Mouse (Mus musculus) midbrain, embryonic 12.5 days (tissue): Measurements from ENCODE around the gene Rassf2. TPM values are rescaled to one million over a fixed set of nuclear protein-coding genes. Genes with fewer than 3 reads are reported as not detected.

Experiments used
- ATAC-seq: fragments of 200-750 bp; cut with Nextera tagmentation; 2 replicates; pipeline ENCODE4 v1.8.0; 2017; ENCODE audit warnings: low read depth, moderate TSS enrichment, moderate library complexity; ENCODE audit not compliant: low FRiP score
- H3K27ac ChIP-seq: fragments of 300-500 bp; sonication (generic); replicated peaks from 2 replicates; pipeline ENCODE4 v1.5.1; 2016; ENCODE audit warnings: mild to moderate bottlenecking
- H3K27me3 ChIP-seq: fragments of 300-500 bp; sonication (generic); 2 replicates; pipeline ENCODE4 v1.6.1; 2016; ENCODE audit warnings: mild to moderate bottlenecking
- H3K36me3 ChIP-seq: fragments of 300-500 bp; sonication (generic); 2 replicates; pipeline ENCODE4 v1.6.1; 2016
- H3K4me1 ChIP-seq: fragments of 300-500 bp; sonication (generic); 2 replicates; pipeline ENCODE4 v1.6.1; 2016
- H3K4me2 ChIP-seq: fragments of 300-500 bp; sonication (generic); replicated peaks from 2 replicates; pipeline ENCODE4 v1.6.1; 2016; ENCODE audit warnings: mild to moderate bottlenecking, moderate library complexity
- H3K4me3 ChIP-seq: fragments of 300-500 bp; sonication (generic); 2 replicates; pipeline ENCODE4 v1.5.1; 2016; ENCODE audit warnings: mild to moderate bottlenecking
- H3K9ac ChIP-seq: fragments of 300-500 bp; sonication (generic); replicated peaks from 2 replicates; pipeline ENCODE4 v1.6.1; 2016; ENCODE audit warnings: mild to moderate bottlenecking, moderate library complexity
- H3K9me3 ChIP-seq: fragments of 300-500 bp; sonication (generic); 2 replicates; pipeline ENCODE4 v1.6.1; 2016; ENCODE audit warnings: mild to moderate bottlenecking
- WGBS: fragments of 180-500 bp; shearing (Covaris S2); methylation state at CpG from one replicate; pipeline ENCODE4 v1.1.7; 2016; 5-methylcytosine and 5-hydroxymethylcytosine counted together
- polyA plus RNA-seq: library from polyadenylated mRNA; unstranded; fragments of >200 nt; fragmentation: Nextera tagmentation; extraction: Ambion mirVana; gene quantifications from 2 replicates; pipeline ENCODE4 v1.2.1, GENCODE M21; 2016

Rassf2 gene
- polyA plus RNA-seq, 1 experiment from 2014 or later, result 35.2 TPM

- no peak overlapping the region for H3K27ac ChIP-seq
- H3K9me3 ChIP-seq, result no peaks in the 10 kb centered on the region
- ATAC-seq, result no peak
- no peak overlapping the region for H3K4me3 ChIP-seq
- peaks cover 12% of the 10 kb centered on the region; the same call in 1 of the 2 replicates for H3K4me1 ChIP-seq
- H3K4me2 ChIP-seq, result no peak overlapping the region
- no peaks in the 10 kb centered on the region for H3K36me3 ChIP-seq
- no peak overlapping the region for H3K9ac ChIP-seq
- H3K27me3 ChIP-seq, result peaks cover 38% of the 10 kb centered on the region
- WGBS, result 82% methylated on average over 11 of the region's 11 CpGs
Observed at GRCm38 (mm10) chr2:131948916-131949639, 81.0 kb downstream of the Rassf2 start.

GRCm38 (mm10) chr2:131948156-131948555, 81.9 kb downstream of the Rassf2 start:
- Histone ChIP-seq H3K4me3 (no peak overlapping the region), H3K4me1 (peaks cover 11% of the 10 kb centered on the region; the same call in 1 of the 2 replicates), H3K27me3 (peaks cover 29% of the 10 kb centered on the region), H3K36me3 (no peaks in the 10 kb centered on the region), H3K9ac (no peak overlapping the region), H3K27ac (no peak overlapping the region), H3K4me2 (no peak overlapping the region), H3K9me3 (no peaks in the 10 kb centered on the region)
- WGBS, result 79% methylated on average over 3 of the region's 3 CpGs
- no peak for ATAC-seq

- H3K4me2 ChIP-seq, result no peak overlapping the region
- H3K4me1 ChIP-seq, result peaks cover 7% of the 10 kb centered on the region; the same call in 1 of the 2 replicates
- no peak overlapping the region for H3K4me3 ChIP-seq
- no peak overlapping the region for H3K9ac ChIP-seq
- H3K27ac ChIP-seq, result no peak overlapping the region
- no peaks in the 10 kb centered on the region for H3K36me3 ChIP-seq
- no peak for ATAC-seq
- 93% methylated on average over 16 of the region's 16 CpGs for WGBS
- H3K27me3 ChIP-seq, result peaks cover 11% of the 10 kb centered on the region
- no peaks in the 10 kb centered on the region for H3K9me3 ChIP-seq
Observed at GRCm38 (mm10) chr2:131946351-131946750, 83.7 kb downstream of the Rassf2 start.

- Histone ChIP-seq H3K9ac (no peak overlapping the region), H3K27me3 (peaks cover 10% of the 10 kb centered on the region), H3K9me3 (no peaks in the 10 kb centered on the region), H3K4me3 (no peak overlapping the region), H3K4me2 (no peak overlapping the region), H3K27ac (no peak overlapping the region), H3K36me3 (no peaks in the 10 kb centered on the region), H3K4me1 (peaks cover 7% of the 10 kb centered on the region; the same call in 1 of the 2 replicates)
- WGBS, result 89% methylated on average over 6 of the region's 6 CpGs
- no peak for ATAC-seq
Observed at GRCm38 (mm10) chr2:131945765-131946164, 84.3 kb downstream of the Rassf2 start.

GRCm38 (mm10) chr2:131945225-131945624, 84.8 kb downstream of the Rassf2 start:
- Histone ChIP-seq H3K4me1 (peaks cover 7% of the 10 kb centered on the region; the same call in 1 of the 2 replicates), H3K9ac (no peak overlapping the region), H3K4me2 (no peak overlapping the region), H3K4me3 (no peak overlapping the region), H3K36me3 (no peaks in the 10 kb centered on the region), H3K27ac (no peak overlapping the region), H3K27me3 (peaks cover 4% of the 10 kb centered on the region; the same call in 1 of the 2 replicates), H3K9me3 (no peaks in the 10 kb centered on the region)
- no peak for ATAC-seq
- 83% methylated on average over 8 of the region's 8 CpGs for WGBS

GRCm38 (mm10) chr2:131944370-131944769, 85.7 kb downstream of the Rassf2 start:
- no peaks in the 10 kb centered on the region for H3K36me3 ChIP-seq
- H3K27ac ChIP-seq, result no peak overlapping the region
- H3K9ac ChIP-seq, result no peak overlapping the region
- no peaks in the 10 kb centered on the region for H3K9me3 ChIP-seq
- 21% methylated on average over 1 of the region's 1 CpGs for WGBS
- no peaks in the 10 kb centered on the region; the same call in 1 of the 2 replicates for H3K27me3 ChIP-seq
- H3K4me3 ChIP-seq, result no peak overlapping the region
- H3K4me1 ChIP-seq, result peaks cover 7% of the 10 kb centered on the region; the same call in 1 of the 2 replicates
- no peak for ATAC-seq
- H3K4me2 ChIP-seq, result no peak overlapping the region

- WGBS, result 80% methylated on average over 6 of the region's 6 CpGs
- H3K27me3 ChIP-seq, result no peaks in the 10 kb centered on the region
Observed at GRCm38 (mm10) chr2:131941501-131941900, 88.6 kb downstream of the Rassf2 start.

GRCm38 (mm10) chr2:131940506-131940905, 89.6 kb downstream of the Rassf2 start:
- no peak for ATAC-seq
- Histone ChIP-seq H3K4me3 (no peak overlapping the region), H3K27me3 (no peaks in the 10 kb centered on the region), H3K36me3 (peaks cover 12% of the 10 kb centered on the region), H3K4me2 (no peak overlapping the region), H3K9ac (no peak overlapping the region), H3K4me1 (no peaks in the 10 kb centered on the region), H3K27ac (no peak overlapping the region), H3K9me3 (no peaks in the 10 kb centered on the region)
- 86% methylated on average over 3 of the region's 3 CpGs for WGBS

More at GRCm38 (mm10) chr2:131941501-131941900, 88.6 kb downstream of the Rassf2 start:
- no peak overlapping the region for H3K9ac ChIP-seq
- H3K4me2 ChIP-seq, result no peak overlapping the region
- H3K4me1 ChIP-seq, result no peaks in the 10 kb centered on the region
- no peaks in the 10 kb centered on the region for H3K9me3 ChIP-seq
- H3K27ac ChIP-seq, result no peak overlapping the region
- ATAC-seq, result no peak
- peaks cover 9% of the 10 kb centered on the region for H3K36me3 ChIP-seq
- H3K4me3 ChIP-seq, result no peak overlapping the region

Other genes starting within 250 kb of the Rassf2 start
- gene Erv3, start 170.5 kb downstream of the Rassf2 start, polyA plus RNA-seq, result not detected in 2 replicates
- 58.9 and 60.1 TPM in 2 replicates for gene Prnp, start 120.3 kb downstream of the Rassf2 start, polyA plus RNA-seq
- not detected in 2 replicates for gene Prn, start 120.3 kb downstream of the Rassf2 start, polyA plus RNA-seq
- 7.4 and 8.1 TPM in 2 replicates for gene Prnd, start 79.4 kb downstream of the Rassf2 start, polyA plus RNA-seq
- gene Slc23a2, start 114.8 kb upstream of the Rassf2 start, polyA plus RNA-seq, result 17.5 and 18.5 TPM in 2 replicates
- gene Tmem230, start 217.5 kb upstream of the Rassf2 start, polyA plus RNA-seq, result 54.7 and 57.2 TPM in 2 replicates
- 261 and 265 TPM in 2 replicates for gene Pcna, start 223.1 kb upstream of the Rassf2 start, polyA plus RNA-seq
- gene Cds2, start 232.9 kb upstream of the Rassf2 start, polyA plus RNA-seq, result 33.5 and 34.7 TPM in 2 replicates